Mouse (Mus musculus) midbrain, embryonic 12.5 days (tissue): Measurements from ENCODE around the gene Padi4. TPM values are rescaled to one million over a fixed set of nuclear protein-coding genes. Genes with fewer than 3 reads are reported as not detected.
A peak's percentile ranks its signal among the peaks of the same experiment; 100 is the strongest.

Experiments
- ATAC-seq: fragments of 200-750 bp; cut with Nextera tagmentation; 2 replicates; pipeline ENCODE4 v1.8.0; 2017; ENCODE audit warnings: low read depth, moderate TSS enrichment, moderate library complexity; ENCODE audit not compliant: low FRiP score
- H3K27ac ChIP-seq: fragments of 300-500 bp; sonication (generic); replicated peaks from 2 replicates; pipeline ENCODE4 v1.5.1; 2016; ENCODE audit warnings: mild to moderate bottlenecking
- H3K27me3 ChIP-seq: fragments of 300-500 bp; sonication (generic); 2 replicates; pipeline ENCODE4 v1.6.1; 2016; ENCODE audit warnings: mild to moderate bottlenecking
- H3K36me3 ChIP-seq: fragments of 300-500 bp; sonication (generic); 2 replicates; pipeline ENCODE4 v1.6.1; 2016
- H3K4me1 ChIP-seq: fragments of 300-500 bp; sonication (generic); 2 replicates; pipeline ENCODE4 v1.6.1; 2016
- H3K4me2 ChIP-seq: fragments of 300-500 bp; sonication (generic); replicated peaks from 2 replicates; pipeline ENCODE4 v1.6.1; 2016; ENCODE audit warnings: mild to moderate bottlenecking, moderate library complexity
- H3K4me3 ChIP-seq: fragments of 300-500 bp; sonication (generic); 2 replicates; pipeline ENCODE4 v1.5.1; 2016; ENCODE audit warnings: mild to moderate bottlenecking
- H3K9ac ChIP-seq: fragments of 300-500 bp; sonication (generic); replicated peaks from 2 replicates; pipeline ENCODE4 v1.6.1; 2016; ENCODE audit warnings: mild to moderate bottlenecking, moderate library complexity
- H3K9me3 ChIP-seq: fragments of 300-500 bp; sonication (generic); 2 replicates; pipeline ENCODE4 v1.6.1; 2016; ENCODE audit warnings: mild to moderate bottlenecking
- WGBS: fragments of 180-500 bp; shearing (Covaris S2); methylation state at CpG from one replicate; pipeline ENCODE4 v1.1.7; 2016; 5-methylcytosine and 5-hydroxymethylcytosine counted together
- microRNA-seq: library from miRNA; unstranded; fragments of <30 nt; microRNA quantifications from one replicate; pipeline ENCODE4, GENCODE M21; 2017
- polyA plus RNA-seq: library from polyadenylated mRNA; unstranded; fragments of >200 nt; fragmentation: Nextera tagmentation; extraction: Ambion mirVana; gene quantifications from 2 replicates; pipeline ENCODE4 v1.2.1, GENCODE M21; 2016

Padi4 gene
- polyA plus RNA-seq, 1 experiment from 2014 or later = 0.10 TPM

DNA sequence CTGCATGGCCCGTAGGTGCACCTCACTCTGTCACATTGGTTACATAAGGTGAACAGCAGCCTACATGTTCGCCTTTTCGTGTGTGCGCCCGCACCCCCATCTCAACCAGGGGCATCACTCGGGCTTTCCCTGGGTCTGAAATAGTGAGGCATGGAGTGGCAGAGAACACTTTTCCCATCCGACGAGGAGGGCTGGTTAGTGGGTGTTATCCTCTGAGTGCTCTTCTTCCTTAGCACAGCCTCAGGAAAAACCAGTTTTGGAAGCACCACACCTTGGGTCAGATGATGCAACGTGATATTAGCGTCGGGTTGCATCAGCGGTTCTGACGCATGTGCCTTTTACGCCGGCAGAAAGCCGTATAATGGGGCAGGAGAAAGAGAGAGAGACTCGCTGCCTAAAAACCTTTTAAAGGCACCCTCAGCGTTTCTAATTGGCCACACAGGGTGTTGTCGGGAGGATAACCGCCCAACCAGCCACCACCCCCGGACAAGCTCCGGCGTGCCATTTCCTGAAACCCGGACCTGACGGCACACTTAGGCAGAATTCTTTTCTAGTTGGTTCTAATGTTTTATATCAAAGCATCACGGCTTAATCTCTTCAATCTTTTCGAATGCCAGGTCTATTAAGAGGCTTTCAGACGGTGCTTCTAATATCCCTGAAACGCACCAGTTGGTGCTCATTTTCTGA lies 74.5 kb downstream of the Padi4 start:
- Histone ChIP-seq H3K9me3 (no peaks in the 10 kb centered on the region), H3K27me3 (peaks cover 33% of the 10 kb centered on the region), H3K27ac (no peak overlapping the region), H3K9ac (peak overlapping the region; percentile 28), H3K4me3 (peak overlapping the region; percentile 15; the same call in 1 of the 2 replicates), H3K4me2 (peak overlapping the region; percentile 82), H3K4me1 (peaks cover 30% of the 10 kb centered on the region), H3K36me3 (peaks cover 4% of the 10 kb centered on the region; the same call in 1 of the 2 replicates)
- 6% methylated on average over 29 of the region's 29 CpGs for WGBS
- no peak for ATAC-seq

Small RNA genes lying within 50 kb of the gene (microRNA-seq; reads per million reads assigned to microRNA genes)
- gene Gm25951 = not detected

Other genes with a start within 250 kb of the Padi4 start
- 34.2 and 36.5 TPM in 2 replicates for gene Arhgef10l, start 108.2 kb downstream of the Padi4 start, polyA plus RNA-seq
- 72.2 and 75.5 TPM in 2 replicates for gene Rcc2, start 73.7 kb downstream of the Padi4 start, polyA plus RNA-seq
- not detected in 2 replicates for gene Padi6, start 31.6 kb downstream of the Padi4 start, polyA plus RNA-seq
- 0.05 TPM in 1 of 2 replicates, not detected in the other for gene Padi3, start 36.4 kb upstream of the Padi4 start, polyA plus RNA-seq
- 0.06 TPM in 1 of 2 replicates, not detected in the other for gene Padi1, start 71.5 kb upstream of the Padi4 start, polyA plus RNA-seq
- 0.39 and 0.89 TPM in 2 replicates for gene Padi2, start 132.1 kb upstream of the Padi4 start, polyA plus RNA-seq
- gene Sdhb, start 187.0 kb upstream of the Padi4 start, polyA plus RNA-seq = 394 and 399 TPM in 2 replicates
- gene Atp13a2, start 212.6 kb upstream of the Padi4 start, polyA plus RNA-seq = 93.4 and 97.2 TPM in 2 replicates
- gene Mfap2, start 236.2 kb upstream of the Padi4 start, polyA plus RNA-seq = 240 and 287 TPM in 2 replicates